Mouse (Mus musculus) intestine, embryonic 15.5 days (tissue): ENCODE measurements at regions not wholly inside any gene's neighbourhood (a gene's known extent, or its start where the extent isn't known, plus 50 kb on each side); places are given as distances from the start of the nearest gene placed in this dataset.

Source experiments
- ATAC-seq: fragments of 200-750 bp; cut with Nextera tagmentation; 2 replicates; pipeline ENCODE4 v1.8.0; 2017; ENCODE audit warnings: moderate TSS enrichment, moderate library complexity
- H3K27ac ChIP-seq: fragments of 300-500 bp; sonication (generic); 2 replicates; pipeline ENCODE4 v1.5.1; 2015; ENCODE audit warnings: mild to moderate bottlenecking, inconsistent platforms
- H3K27me3 ChIP-seq: fragments of 300-500 bp; sonication (generic); replicated peaks from 2 replicates; pipeline ENCODE4 v1.6.1; 2015; ENCODE audit warnings: inconsistent platforms
- H3K36me3 ChIP-seq: fragments of 300-500 bp; sonication (generic); 2 replicates; pipeline ENCODE4 v1.6.1; 2015; ENCODE audit warnings: inconsistent platforms
- H3K4me1 ChIP-seq: fragments of 300-500 bp; sonication (generic); replicated peaks from 2 replicates; pipeline ENCODE4 v1.6.1; 2015; ENCODE audit warnings: inconsistent platforms
- H3K4me2 ChIP-seq: fragments of 300-500 bp; sonication (generic); replicated peaks from 2 replicates; pipeline ENCODE4 v1.6.1; 2015; ENCODE audit warnings: mild to moderate bottlenecking, inconsistent platforms
- H3K4me3 ChIP-seq: fragments of 300-500 bp; sonication (generic); replicated peaks from 2 replicates; pipeline ENCODE4 v1.5.1; 2015; ENCODE audit warnings: inconsistent platforms
- H3K9ac ChIP-seq: fragments of 300-500 bp; sonication (generic); 2 replicates; pipeline ENCODE4 v1.6.1; 2015; ENCODE audit warnings: inconsistent platforms
- H3K9me3 ChIP-seq: fragments of 300-500 bp; sonication (generic); 2 replicates; pipeline ENCODE4 v1.6.1; 2016; ENCODE audit warnings: inconsistent platforms
- WGBS: fragments of 180-500 bp; shearing (Covaris S2); methylation state at CpG from one replicate; pipeline ENCODE4 v1.1.7; 2015; 5-methylcytosine and 5-hydroxymethylcytosine counted together

- no peak overlapping the region for H3K9ac ChIP-seq
- 86% methylated on average over 2 of the region's 2 CpGs for WGBS
- ATAC-seq = no peak
- H3K4me3 ChIP-seq = no peak overlapping the region
- no peak overlapping the region for H3K27ac ChIP-seq
- no peak overlapping the region for H3K4me2 ChIP-seq
- H3K4me1 ChIP-seq = no peaks in the 10 kb centered on the region
- H3K27me3 ChIP-seq = no peaks in the 10 kb centered on the region
- H3K36me3 ChIP-seq = no peaks in the 10 kb centered on the region
- no peaks in the 10 kb centered on the region for H3K9me3 ChIP-seq
Measured at GRCm38 (mm10) chr14:73997796-73998195, 336.8 kb downstream of the Gm21750 start.

GRCm38 (mm10) chr14:73999409-73999909 is 338.4 kb downstream of the Gm21750 start:
- no peaks in the 10 kb centered on the region for H3K36me3 ChIP-seq
- no peak for ATAC-seq
- H3K4me3 ChIP-seq = no peak overlapping the region
- H3K4me2 ChIP-seq = no peak overlapping the region
- 45% methylated on average over 2 of the region's 2 CpGs for WGBS
- no peaks in the 10 kb centered on the region for H3K27me3 ChIP-seq
- no peaks in the 10 kb centered on the region for H3K4me1 ChIP-seq
- H3K9ac ChIP-seq = no peak overlapping the region
- H3K9me3 ChIP-seq = no peaks in the 10 kb centered on the region
- no peak overlapping the region for H3K27ac ChIP-seq

GRCm38 (mm10) chr14:74006911-74007310 is 345.9 kb downstream of the Gm21750 start:
- ATAC-seq = no peak
- H3K4me2 ChIP-seq = no peak overlapping the region
- no peaks in the 10 kb centered on the region for H3K9me3 ChIP-seq
- WGBS = 95% methylated on average over 4 of the region's 4 CpGs
- H3K36me3 ChIP-seq = no peaks in the 10 kb centered on the region
- H3K27ac ChIP-seq = no peak overlapping the region
- H3K27me3 ChIP-seq = no peaks in the 10 kb centered on the region
- H3K4me1 ChIP-seq = no peaks in the 10 kb centered on the region
- H3K4me3 ChIP-seq = no peak overlapping the region
- no peak overlapping the region for H3K9ac ChIP-seq

- Histone ChIP-seq H3K9ac (no peak overlapping the region), H3K27ac (no peak overlapping the region), H3K4me2 (no peak overlapping the region), H3K9me3 (no peaks in the 10 kb centered on the region), H3K27me3 (no peaks in the 10 kb centered on the region), H3K4me3 (no peak overlapping the region), H3K4me1 (no peaks in the 10 kb centered on the region), H3K36me3 (no peaks in the 10 kb centered on the region)
- no peak for ATAC-seq
- 36% methylated on average over 1 of the region's 1 CpGs for WGBS
Measured at GRCm38 (mm10) chr14:74011555-74011954, 350.5 kb downstream of the Gm21750 start.

- 44% methylated on average over 2 of the region's 2 CpGs for WGBS
- H3K4me2 ChIP-seq = no peak overlapping the region
- H3K4me1 ChIP-seq = no peaks in the 10 kb centered on the region
- H3K4me3 ChIP-seq = no peak overlapping the region
- no peak overlapping the region for H3K27ac ChIP-seq
- H3K9ac ChIP-seq = no peak overlapping the region
- peak; percentile 55; the same call in 1 of the 2 replicates for ATAC-seq
- no peaks in the 10 kb centered on the region for H3K36me3 ChIP-seq
- H3K27me3 ChIP-seq = no peaks in the 10 kb centered on the region
- H3K9me3 ChIP-seq = no peaks in the 10 kb centered on the region
Measured at GRCm38 (mm10) chr14:74019421-74019820, 358.4 kb downstream of the Gm21750 start.

GRCm38 (mm10) chr14:74047009-74047694 is 386.1 kb downstream of the Gm21750 start:
- H3K4me2 ChIP-seq = no peak overlapping the region
- H3K27me3 ChIP-seq = no peaks in the 10 kb centered on the region
- H3K9ac ChIP-seq = no peak overlapping the region
- H3K36me3 ChIP-seq = no peaks in the 10 kb centered on the region
- peak; percentile 51; the same call in 1 of the 2 replicates for ATAC-seq
- H3K4me3 ChIP-seq = no peak overlapping the region
- H3K9me3 ChIP-seq = no peaks in the 10 kb centered on the region
- H3K4me1 ChIP-seq = no peaks in the 10 kb centered on the region
- WGBS = 42% methylated on average over 5 of the region's 5 CpGs
- H3K27ac ChIP-seq = no peak overlapping the region

- Histone ChIP-seq H3K4me2 (no peak overlapping the region), H3K4me1 (no peaks in the 10 kb centered on the region), H3K27ac (no peak overlapping the region), H3K9me3 (no peaks in the 10 kb centered on the region), H3K4me3 (no peak overlapping the region), H3K27me3 (no peaks in the 10 kb centered on the region), H3K9ac (no peak overlapping the region), H3K36me3 (no peaks in the 10 kb centered on the region)
- WGBS = 76% methylated on average over 6 of the region's 6 CpGs
- no peak for ATAC-seq
Measured at GRCm38 (mm10) chr14:74047695-74048280, 386.8 kb downstream of the Gm21750 start.

- Histone ChIP-seq H3K9me3 (no peaks in the 10 kb centered on the region), H3K36me3 (no peaks in the 10 kb centered on the region), H3K4me3 (no peak overlapping the region), H3K27me3 (no peaks in the 10 kb centered on the region), H3K4me1 (no peaks in the 10 kb centered on the region), H3K4me2 (no peak overlapping the region), H3K27ac (no peak overlapping the region), H3K9ac (no peak overlapping the region)
- no peak for ATAC-seq
- WGBS = 61% methylated on average over 3 of the region's 3 CpGs
Measured at GRCm38 (mm10) chr14:74048386-74048785, 387.4 kb downstream of the Gm21750 start.

GRCm38 (mm10) chr14:74066051-74066450 is 405.0 kb downstream of the Gm21750 start:
- H3K4me1 ChIP-seq = no peaks in the 10 kb centered on the region
- no peak overlapping the region for H3K4me3 ChIP-seq
- H3K9ac ChIP-seq = no peak overlapping the region
- H3K27ac ChIP-seq = no peak overlapping the region
- no peaks in the 10 kb centered on the region for H3K9me3 ChIP-seq
- no peaks in the 10 kb centered on the region for H3K27me3 ChIP-seq
- ATAC-seq = no peak
- H3K4me2 ChIP-seq = no peak overlapping the region
- H3K36me3 ChIP-seq = no peaks in the 10 kb centered on the region

GRCm38 (mm10) chr14:74093016-74093415 is 432.0 kb downstream of the Gm21750 start:
- 42% methylated on average over 2 of the region's 2 CpGs for WGBS
- no peaks in the 10 kb centered on the region for H3K27me3 ChIP-seq

GRCm38 (mm10) chr14:74099696-74100095 is 438.7 kb downstream of the Gm21750 start:
- Histone ChIP-seq H3K9me3 (no peaks in the 10 kb centered on the region), H3K4me3 (no peak overlapping the region), H3K27me3 (no peaks in the 10 kb centered on the region), H3K27ac (no peak overlapping the region), H3K4me1 (no peaks in the 10 kb centered on the region), H3K36me3 (no peaks in the 10 kb centered on the region), H3K9ac (no peak overlapping the region), H3K4me2 (no peak overlapping the region)
- 84% methylated on average over 4 of the region's 4 CpGs for WGBS
- ATAC-seq = no peak

More at GRCm38 (mm10) chr14:74093016-74093415, 432.0 kb downstream of the Gm21750 start:
- no peak overlapping the region for H3K9ac ChIP-seq
- no peak for ATAC-seq
- H3K4me1 ChIP-seq = no peaks in the 10 kb centered on the region
- no peak overlapping the region for H3K4me3 ChIP-seq
- H3K4me2 ChIP-seq = no peak overlapping the region
- H3K36me3 ChIP-seq = no peaks in the 10 kb centered on the region
- H3K9me3 ChIP-seq = no peaks in the 10 kb centered on the region
- no peak overlapping the region for H3K27ac ChIP-seq

- no peaks in the 10 kb centered on the region for H3K4me1 ChIP-seq
Measured at GRCm38 (mm10) chr14:74112603-74113002, 451.6 kb downstream of the Gm21750 start.

GRCm38 (mm10) chr14:74113116-74113515 is 452.1 kb downstream of the Gm21750 start:
- WGBS = 57% methylated on average over 5 of the region's 5 CpGs
- no peak for ATAC-seq
- no peak overlapping the region for H3K27ac ChIP-seq

More at GRCm38 (mm10) chr14:74112603-74113002, 451.6 kb downstream of the Gm21750 start:
- Histone ChIP-seq H3K27ac (no peak overlapping the region), H3K4me3 (no peak overlapping the region), H3K4me2 (no peak overlapping the region), H3K27me3 (no peaks in the 10 kb centered on the region), H3K9ac (no peak overlapping the region), H3K9me3 (no peaks in the 10 kb centered on the region), H3K36me3 (no peaks in the 10 kb centered on the region)
- WGBS = 96% methylated on average over 2 of the region's 2 CpGs
- ATAC-seq = no peak

More at GRCm38 (mm10) chr14:74113116-74113515, 452.1 kb downstream of the Gm21750 start:
- no peak overlapping the region for H3K4me3 ChIP-seq
- H3K27me3 ChIP-seq = no peaks in the 10 kb centered on the region
- H3K36me3 ChIP-seq = no peaks in the 10 kb centered on the region
- H3K9ac ChIP-seq = no peak overlapping the region
- no peak overlapping the region for H3K4me2 ChIP-seq
- no peaks in the 10 kb centered on the region for H3K4me1 ChIP-seq
- H3K9me3 ChIP-seq = no peaks in the 10 kb centered on the region
